Mouse (Mus musculus) CH12.LX (cell line): ENCODE measurements around the gene Kcnj10. TPM values are rescaled to one million over a fixed set of nuclear protein-coding genes. Genes with fewer than 3 reads are reported as not detected.
A peak's percentile ranks its signal among the peaks of the same experiment; 100 is the strongest.

Source experiments
- DNase-seq: peaks from one replicate; pipeline ENCODE4 v3.0.0-alpha.2; 2013; ENCODE audit errors: extremely low read depth
- H3K27ac ChIP-seq: 2 replicates; pipeline ENCODE4 v1.5.1; 2012; ENCODE audit warnings: low read depth, mild to moderate bottlenecking, control low read depth, moderate library complexity; ENCODE audit not compliant: insufficient read depth
- H3K27me3 ChIP-seq: replicated peaks from 2 replicates; pipeline ENCODE3; 2012; ENCODE audit warnings: inconsistent platforms
- H3K36me3 ChIP-seq, 2 experiments: replicated peaks in 1 of 2; 2 replicates each; pipeline versions ENCODE3 to v1.6.1; 2012; ENCODE audit warnings: inconsistent platforms in 1 of 2, low read length in 1 of 2, mild to moderate bottlenecking in 1 of 2, mixed read lengths in 1 of 2, moderate library complexity in 1 of 2; ENCODE audit not compliant: control insufficient read depth in 1 of 2, insufficient read depth in 1 of 2
- H3K4me1 ChIP-seq, 2 experiments: 2 replicates each; pipeline ENCODE4 v1.6.1; 2012; ENCODE audit warnings: inconsistent platforms in 1 of 2, moderate library complexity in 1 of 2; ENCODE audit not compliant: insufficient read depth in 2 of 2, control insufficient read depth in 1 of 2
- H3K4me2 ChIP-seq: 2 replicates; pipeline ENCODE4 v1.6.1; 2012; ENCODE audit warnings: low read depth, mild to moderate bottlenecking, control low read depth; ENCODE audit not compliant: poor library complexity, insufficient read depth, severe bottlenecking
- H3K4me3 ChIP-seq, 3 experiments: fragments of 150-350 bp in 1 of 3; sonication (generic) in 1 of 3; replicated peaks in 1 of 3; 2 replicates each; pipeline versions ENCODE3 to v1.5.1; 2011 to 2012; ENCODE audit warnings: low read depth in 2 of 3, low read length in 2 of 3, mild to moderate bottlenecking in 2 of 3, moderate library complexity in 2 of 3, control low read depth in 1 of 3, improper control_type of control experiment in 1 of 3, inconsistent platforms in 1 of 3, mixed read lengths in 1 of 3; ENCODE audit not compliant: poor library complexity in 1 of 3
- H3K79me2 ChIP-seq: replicated peaks from 2 replicates; pipeline ENCODE4 v1.6.1; 2012; ENCODE audit warnings: mild to moderate bottlenecking, moderate library complexity; ENCODE audit not compliant: control insufficient read depth, poor library complexity, insufficient read depth, severe bottlenecking; ENCODE audit errors: extremely low read depth
- H3K9ac ChIP-seq: 2 replicates; pipeline ENCODE4 v1.6.1; 2012; ENCODE audit warnings: low read depth, mild to moderate bottlenecking, control low read depth, moderate library complexity; ENCODE audit not compliant: insufficient read depth
- H3K9me3 ChIP-seq: replicated peaks from 2 replicates; pipeline ENCODE3; 2012; ENCODE audit warnings: low read length, inconsistent platforms, mixed read lengths
- BHLHE40 ChIP-seq: IDR thresholded peaks from 2 replicates; pipeline ENCODE4 v1.6.1; 2011; ENCODE audit warnings: mild to moderate bottlenecking, low read depth, low read length, improper control_type of control experiment
- CHD2 ChIP-seq: IDR thresholded peaks from 2 replicates; pipeline ENCODE4 v1.6.1; 2011; ENCODE audit warnings: low read length, improper control_type of control experiment
- HCFC1 ChIP-seq: IDR thresholded peaks from 2 replicates; pipeline ENCODE4 v1.6.1; 2012; ENCODE audit warnings: low read depth, mild to moderate bottlenecking, inconsistent platforms, low read length, improper control_type of control experiment
- JUND ChIP-seq: conservative IDR thresholded peaks from 2 replicates; pipeline ENCODE4 v1.6.1; 2011; ENCODE audit warnings: low read depth, low read length, improper control_type of control experiment
- KAT2A ChIP-seq: IDR thresholded peaks from 2 replicates; pipeline ENCODE4 v1.6.1; 2012; ENCODE audit warnings: low read length, improper control_type of control experiment, inconsistent platforms; ENCODE audit not compliant: insufficient replicate concordance
- MAFK ChIP-seq: IDR thresholded peaks from 2 replicates; pipeline ENCODE4 v1.6.1; 2011; ENCODE audit warnings: low read length, improper control_type of control experiment; ENCODE audit not compliant: insufficient replicate concordance
- MAX ChIP-seq: IDR thresholded peaks from 2 replicates; pipeline ENCODE4 v1.6.1; 2011; ENCODE audit warnings: low read length, improper control_type of control experiment
- MAZ ChIP-seq: IDR thresholded peaks from 2 replicates; pipeline ENCODE4 v1.6.1; 2012; ENCODE audit warnings: low read depth, mild to moderate bottlenecking, inconsistent platforms, low read length, improper control_type of control experiment, moderate library complexity
- MXI1 ChIP-seq: IDR thresholded peaks from 2 replicates; pipeline ENCODE4 v1.6.1; 2011; ENCODE audit warnings: mild to moderate bottlenecking, low read depth, low read length, improper control_type of control experiment
- MYC ChIP-seq: IDR thresholded peaks from 2 replicates; pipeline ENCODE4 v1.6.1; 2011; ENCODE audit warnings: low read depth, mild to moderate bottlenecking, improper control_type of control experiment, low read length
- NELFE ChIP-seq: IDR thresholded peaks from 2 replicates; pipeline ENCODE4 v1.6.1; 2011; ENCODE audit warnings: low read depth, low read length, improper control_type of control experiment
- POLR2A ChIP-seq: IDR thresholded peaks from 2 replicates; pipeline ENCODE4 v1.6.1; 2011; ENCODE audit warnings: low read depth, mild to moderate bottlenecking, improper control_type of control experiment, low read length
- POLR2AphosphoS2 ChIP-seq: IDR thresholded peaks from 2 replicates; pipeline ENCODE4 v1.6.1; 2011; ENCODE audit warnings: low read depth, low read length, improper control_type of control experiment
- RAD21 ChIP-seq: IDR thresholded peaks from 2 replicates; pipeline ENCODE4 v1.6.1; 2011; ENCODE audit warnings: low read depth, mild to moderate bottlenecking, low read length, improper control_type of control experiment, moderate library complexity
- RCOR1 ChIP-seq: conservative IDR thresholded peaks from 2 replicates; pipeline ENCODE4 v1.6.1; 2012; ENCODE audit warnings: low read depth, mild to moderate bottlenecking, inconsistent platforms, low read length, improper control_type of control experiment
- TBP ChIP-seq: conservative IDR thresholded peaks from 2 replicates; pipeline ENCODE4 v1.6.1; 2011; ENCODE audit warnings: low read depth, low read length, improper control_type of control experiment
- UBTF ChIP-seq: IDR thresholded peaks from 2 replicates; pipeline ENCODE4 v1.6.1; 2012; ENCODE audit warnings: low read depth, mild to moderate bottlenecking, inconsistent platforms, low read length, improper control_type of control experiment, moderate library complexity
- USF1 ChIP-seq: IDR thresholded peaks from 2 replicates; pipeline ENCODE4 v1.6.1; 2014; ENCODE audit warnings: low read depth, mild to moderate bottlenecking, inconsistent platforms, low read length, improper control_type of control experiment
- USF2 ChIP-seq: conservative IDR thresholded peaks from 2 replicates; pipeline ENCODE4 v1.6.1; 2011; ENCODE audit warnings: low read depth, low read length, improper control_type of control experiment
- ZKSCAN1 ChIP-seq: IDR thresholded peaks from 2 replicates; pipeline ENCODE4 v1.6.1; 2012; ENCODE audit warnings: low read depth, inconsistent platforms, low read length, improper control_type of control experiment, borderline replicate concordance
- ZMIZ1 ChIP-seq: IDR thresholded peaks from 2 replicates; pipeline ENCODE4 v1.6.1; 2012; ENCODE audit warnings: low read depth, mild to moderate bottlenecking, inconsistent platforms, low read length, improper control_type of control experiment
- ZNF384 ChIP-seq: IDR thresholded peaks from 2 replicates; pipeline ENCODE4 v1.6.1; 2012; ENCODE audit warnings: low read depth, low read length, improper control_type of control experiment, inconsistent platforms
- dilution Hi-C: fragments of 300-500 bp; cut with MboI; formaldehyde crosslinking; loops from 2 replicates; pipeline ENCODE4 v1.14.3; 2020; ENCODE audit warnings: low sequenced_read_pairs; ENCODE audit not compliant: extremely low pct_unique_long_range_greater_than_20kb, extremely low pct_ligation_motif_present
- in situ Hi-C: fragments of 300-500 bp; cut with MboI; formaldehyde crosslinking; loops from 3 replicates; pipeline ENCODE4 v1.14.3; 2019; ENCODE audit warnings: low sequenced_read_pairs, low pct_ligation_motif_present, low pct_unique_long_range_greater_than_20kb, mixed read lengths
- polyA plus RNA-seq: library from polyadenylated mRNA; unstranded; fragments of >175 nt; gene quantifications from 2 replicates; pipeline ENCODE4 v1.2.1, GENCODE M21; 2012; ENCODE audit warnings: low read depth; ENCODE audit not compliant: insufficient read length
- total RNA-seq, 2 experiments: library from RNA; depleted of rRNA; stranded (reverse); fragments of 300-350 nt in 1 of 2; fragments of >200 nt in 1 of 2; gene quantifications; 2 replicates each; pipeline ENCODE4 v1.2.3; 2012 to 2014

Gene Kcnj10
- total and polyA plus RNA-seq, 3 experiments = 0.06 to 0.13 TPM; not detected in 1

DNA sequence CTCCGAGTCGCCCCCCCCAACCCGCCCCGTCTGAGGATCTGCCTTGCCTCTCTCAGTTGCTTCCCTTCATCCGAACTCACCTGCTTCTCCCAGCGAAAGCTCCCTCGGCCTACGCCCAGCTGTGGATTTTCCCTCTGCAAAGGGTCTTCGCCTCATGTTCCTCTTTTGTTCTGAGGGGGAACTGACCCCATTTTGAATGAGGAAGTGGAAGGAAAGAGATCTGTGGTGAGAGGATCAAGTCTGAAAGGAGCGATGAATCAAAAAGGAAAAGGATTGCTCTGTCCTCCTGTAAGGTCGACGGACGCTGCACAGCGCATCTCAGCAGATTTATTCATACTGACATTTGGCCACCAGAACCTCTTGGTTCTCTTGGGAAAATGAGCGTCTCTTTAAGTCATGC lies 5.2 kb upstream of the Kcnj10 start:
- DNase-seq = no peak
- no peak overlapping the region for H3K4me3 ChIP-seq
- H3K4me2 ChIP-seq = peak overlapping the region; percentile 26; the same call in 1 of the 2 replicates
- in situ Hi-C loops = no loop called here
- TF ChIP-seq ZNF384 = no peak
- TF ChIP-seq ZMIZ1 = no peak
- TF ChIP-seq USF1 = no peak
- no peak for TF ChIP-seq JUND
- no peak for TF ChIP-seq MAZ
- no peak for TF ChIP-seq BHLHE40
- no peak for TF ChIP-seq HCFC1
- no peak for TF ChIP-seq UBTF
- no peak for TF ChIP-seq NELFE
- no peak for TF ChIP-seq ZKSCAN1
- no peak for TF ChIP-seq MXI1
- no peak for TF ChIP-seq CHD2
- TF ChIP-seq TBP = no peak
- TF ChIP-seq POLR2A = no peak
- no peak for TF ChIP-seq USF2
- TF ChIP-seq POLR2AphosphoS2 = no peak
- TF ChIP-seq RAD21 = no peak
- TF ChIP-seq KAT2A = no peak
- TF ChIP-seq MAX = no peak
- no peak for TF ChIP-seq RCOR1
- no peak overlapping the region for H3K9ac ChIP-seq
- peaks cover 0 to 10% of the 10 kb centered on the region in 2 experiments; a peak in 3 of 4 replicates for H3K4me1 ChIP-seq
- H3K79me2 ChIP-seq = no peaks in the 10 kb centered on the region
- H3K9me3 ChIP-seq = no peaks in the 10 kb centered on the region
- no peak overlapping the region for H3K27ac ChIP-seq
- H3K36me3 ChIP-seq = no peaks in the 10 kb centered on the region
- H3K27me3 ChIP-seq = peaks cover 55% of the 10 kb centered on the region
- dilution Hi-C loops = no loop called here

GRCm38 (mm10) chr1:172337411-172338185 lies 3.4 kb upstream of the Kcnj10 start:
- H3K9ac ChIP-seq = no peak overlapping the region
- dilution Hi-C loops = no loop called here

More at GRCm38 (mm10) chr1:172337411-172338185, 3.4 kb upstream of the Kcnj10 start:
- Histone ChIP-seq H3K27ac (no peak overlapping the region), H3K4me2 (no peak overlapping the region), H3K36me3 (no peaks in the 10 kb centered on the region), H3K4me3 (no peak overlapping the region), H3K79me2 (no peaks in the 10 kb centered on the region), H3K27me3 (peaks cover 61% of the 10 kb centered on the region), H3K9me3 (peaks cover 3% of the 10 kb centered on the region), H3K4me1 (peaks cover 0 to 10% of the 10 kb centered on the region in 2 experiments; a peak in 2 of 4 replicates)
- TF ChIP-seq RCOR1 (no peak), MAFK (no peak), MYC (no peak), MXI1 (no peak), RAD21 (no peak), JUND (no peak)
- DNase-seq = no peak
- in situ Hi-C loops = no loop called here
